Mouse (Mus musculus) neutrophil, adult 59 days (primary cell): ENCODE data around the gene Vmn2r88. TPM values are rescaled to one million over a fixed set of nuclear protein-coding genes. Genes with fewer than 3 reads are reported as not detected.

ENCODE experiments used
- total RNA-seq, 2 experiments: library from RNA; stranded (reverse); gene quantifications; 1 replicate in 1 of 2; 2 replicates in 1 of 2; pipeline ENCODE4 v1.2.4; 2023

Gene Vmn2r88
- total RNA-seq, result not detected

GRCm38 (mm10) chr14:51410520-51410919, at the start of gene Vmn2r88:
Gene Vmn2r88 (plus strand): TSS chr14:51410820.

DNA sequence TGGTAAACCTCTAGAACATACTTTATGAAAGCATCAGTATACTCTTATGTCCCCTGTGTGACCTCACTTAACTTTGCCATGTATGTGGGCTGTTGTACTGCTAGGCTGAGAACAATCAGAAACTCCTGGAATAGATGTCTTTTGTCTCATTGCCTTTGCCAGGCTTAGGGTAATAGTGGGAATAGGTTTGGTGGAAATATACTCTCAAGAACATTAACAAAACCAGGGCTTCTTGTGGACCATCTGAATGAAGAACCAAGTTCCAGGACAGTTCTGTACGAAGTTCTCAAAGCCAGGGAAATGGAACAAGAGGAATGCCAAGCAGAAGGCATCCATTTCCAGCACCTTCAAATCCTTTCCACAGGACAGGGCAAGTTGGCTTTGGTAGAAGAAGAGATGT, 49.2 kb upstream of the Vmn2r88 start, which contains the start of gene Gm7247:
TSS of gene Gm7247 (plus strand) at position 301 of the 400 bp plus-strand sequence.

GRCm38 (mm10) chr14:51451557-51451956, 40.9 kb downstream of the Vmn2r88 start, which contains the start of gene Vmn2r89:
Gene Vmn2r89 (plus strand): TSS chr14:51451857.

Other genes with a start within 250 kb of the Vmn2r88 start
- gene Rnase2b, start 248.6 kb upstream of the Vmn2r88 start, total RNA-seq, result 1 to 10 TPM in 1 of 2 experiments, under 1 TPM in 1; 0.88 to 1.3 TPM
- gene Ang2, start 211.7 kb upstream of the Vmn2r88 start, total RNA-seq, result not detected
- not detected for gene Ear14, start 207.4 kb upstream of the Vmn2r88 start, total RNA-seq
- gene Rnase2a, start 154.7 kb upstream of the Vmn2r88 start, total RNA-seq, result 10 to 100 TPM; 38.2 to 59.1 TPM
- gene Gm7247, start 49.1 kb upstream of the Vmn2r88 start, total RNA-seq, result not detected
- not detected for gene Vmn2r89, start 41.0 kb downstream of the Vmn2r88 start, total RNA-seq
- gene Gm5622, start 142.0 kb downstream of the Vmn2r88 start, total RNA-seq, result not detected
- gene Gm17175, start 163.2 kb downstream of the Vmn2r88 start, total RNA-seq, result not detected
- gene Gm17174, start 181.3 kb downstream of the Vmn2r88 start, total RNA-seq, result not detected
- not detected for gene Gm17078, start 200.5 kb downstream of the Vmn2r88 start, total RNA-seq
- gene Gm4181, start 224.8 kb downstream of the Vmn2r88 start, total RNA-seq, result not detected